Mouse (Mus musculus) heart, adult 2 months (tissue): ENCODE measurements at regions not wholly inside any gene's neighbourhood (a gene's known extent, or its start where the extent isn't known, plus 50 kb on each side); places are given as distances from the start of the nearest gene placed in this dataset.

ENCODE experiments used
- DNase-seq, 2 experiments: peaks; one replicate each; pipeline ENCODE4 v3.0.0; 2021
- H3K27ac ChIP-seq: fragments of 200-600 bp; 2 replicates; pipeline ENCODE4 v1.8.1; 2022
- H3K27me3 ChIP-seq: fragments of 200-500 bp; 2 replicates; pipeline ENCODE4 v1.6.1; 2012; ENCODE audit warnings: mild to moderate bottlenecking, low read length, inconsistent platforms, mixed read lengths; ENCODE audit not compliant: control insufficient read depth, insufficient read depth
- H3K36me3 ChIP-seq: fragments of 200-500 bp; 2 replicates; pipeline ENCODE4 v1.6.1; 2012; ENCODE audit warnings: low read length, inconsistent platforms; ENCODE audit not compliant: control insufficient read depth, insufficient read depth
- H3K4me1 ChIP-seq: fragments of 200-500 bp; 2 replicates; pipeline ENCODE4 v1.6.1; 2011; ENCODE audit warnings: low read length; ENCODE audit not compliant: control insufficient read depth, insufficient read depth
- H3K4me3 ChIP-seq: fragments of 200-600 bp; 2 replicates; pipeline ENCODE4 v1.8.1; 2022
- H3K79me2 ChIP-seq: fragments of 200-500 bp; replicated peaks from 2 replicates; pipeline ENCODE4 v1.6.1; 2012; ENCODE audit warnings: mild to moderate bottlenecking, inconsistent platforms, low read length, moderate library complexity, mixed read lengths; ENCODE audit not compliant: control insufficient read depth, insufficient read depth
- H3K9ac ChIP-seq: fragments of 200-500 bp; 2 replicates; pipeline ENCODE4 v1.6.1; 2012; ENCODE audit warnings: low read depth, mild to moderate bottlenecking, control low read depth, inconsistent platforms, low read length, mixed read lengths
- CTCF ChIP-seq: fragments of 200-600 bp; IDR thresholded peaks from 2 replicates; pipeline ENCODE4 v1.8.1; 2022; ENCODE audit warnings: antibody characterized with exemption, mild to moderate bottlenecking, moderate library complexity
- EP300 ChIP-seq: fragments of 200-500 bp; IDR thresholded peaks from 2 replicates; pipeline ENCODE4 v1.6.1; 2011; ENCODE audit warnings: low read depth, low read length, control low read depth; ENCODE audit not compliant: insufficient read depth
- POLR2A ChIP-seq: fragments of 200-500 bp; IDR thresholded peaks from 2 replicates; pipeline ENCODE4 v1.6.1; 2011; ENCODE audit warnings: mild to moderate bottlenecking, low read depth, low read length, control low read depth; ENCODE audit not compliant: insufficient read depth
- WGBS: fragments of 180-500 bp; shearing (Covaris S2); methylation state at CpG from one replicate; pipeline ENCODE4 v1.1.7; 2018; 5-methylcytosine and 5-hydroxymethylcytosine counted together
- intact Hi-C: fragments of 180-260 bp; cut with DNase I; formaldehyde crosslinking; loops from one replicate; pipeline ENCODE4 v1.15.1; 2025

DNA sequence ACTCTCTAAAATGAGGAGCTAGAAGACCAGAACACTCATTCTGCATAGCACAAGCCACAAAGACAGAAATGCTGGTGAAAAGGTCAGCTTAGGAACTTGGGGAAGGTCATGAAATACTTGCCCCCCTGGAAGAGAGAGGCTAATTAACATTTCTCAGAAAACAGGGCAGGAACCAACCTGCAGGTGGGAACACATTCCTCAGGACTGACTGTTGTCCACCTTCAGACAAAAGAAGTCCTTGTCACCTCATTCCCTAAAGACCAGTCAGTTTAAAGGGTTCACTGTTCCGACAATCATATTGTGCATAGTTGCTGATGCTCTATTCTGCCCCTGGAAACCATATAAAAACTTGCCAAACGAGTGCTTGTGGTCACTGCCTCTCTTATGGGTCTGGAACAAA is 333.6 kb upstream of the Ercc4 start:
- H3K36me3 ChIP-seq = no peaks in the 10 kb centered on the region
- H3K4me1 ChIP-seq = no peaks in the 10 kb centered on the region
- no peaks in the 10 kb centered on the region for H3K79me2 ChIP-seq
- intact Hi-C loops = no loop called here
- H3K9ac ChIP-seq = no peak overlapping the region
- DNase-seq = no peak
- H3K27ac ChIP-seq = no peak overlapping the region
- TF ChIP-seq CTCF (no peak), EP300 (no peak), POLR2A (no peak)
- WGBS = 70% methylated on average over 2 of the region's 2 CpGs
- no peaks in the 10 kb centered on the region for H3K27me3 ChIP-seq
- no peak overlapping the region for H3K4me3 ChIP-seq

DNA sequence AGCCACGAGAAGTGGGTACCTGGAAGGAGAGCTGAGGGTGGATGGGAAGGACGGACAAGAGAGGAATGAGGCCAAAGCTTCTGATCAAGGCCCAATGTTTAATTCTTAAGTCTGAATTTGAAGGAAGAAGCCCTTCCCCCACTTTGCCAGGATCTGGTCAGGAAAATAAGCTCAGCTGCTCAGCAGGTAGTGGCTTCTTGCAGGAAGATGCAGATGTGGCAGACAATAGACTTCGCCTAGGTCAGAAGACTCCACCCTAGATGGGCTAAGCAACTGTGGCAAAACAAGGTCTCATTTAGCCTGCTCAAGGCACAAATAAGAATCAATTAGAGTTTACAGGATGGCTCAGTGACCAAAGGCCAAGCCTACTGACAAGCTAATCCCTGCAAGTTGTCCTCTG is 330.4 kb upstream of the Ercc4 start:
- no peaks in the 10 kb centered on the region for H3K79me2 ChIP-seq
- H3K4me1 ChIP-seq = no peaks in the 10 kb centered on the region
- whole genome bisulfite sequencing = 73% methylated on average over 3 of the region's 3 CpGs
- no peak overlapping the region for H3K27ac ChIP-seq
- no peak overlapping the region for H3K4me3 ChIP-seq
- DNase-seq = no peak
- H3K36me3 ChIP-seq = no peaks in the 10 kb centered on the region
- TF ChIP-seq POLR2A (no peak), EP300 (no peak), CTCF (no peak)
- H3K27me3 ChIP-seq = no peaks in the 10 kb centered on the region
- intact Hi-C loops = no loop called here
- H3K9ac ChIP-seq = no peak overlapping the region

DNA sequence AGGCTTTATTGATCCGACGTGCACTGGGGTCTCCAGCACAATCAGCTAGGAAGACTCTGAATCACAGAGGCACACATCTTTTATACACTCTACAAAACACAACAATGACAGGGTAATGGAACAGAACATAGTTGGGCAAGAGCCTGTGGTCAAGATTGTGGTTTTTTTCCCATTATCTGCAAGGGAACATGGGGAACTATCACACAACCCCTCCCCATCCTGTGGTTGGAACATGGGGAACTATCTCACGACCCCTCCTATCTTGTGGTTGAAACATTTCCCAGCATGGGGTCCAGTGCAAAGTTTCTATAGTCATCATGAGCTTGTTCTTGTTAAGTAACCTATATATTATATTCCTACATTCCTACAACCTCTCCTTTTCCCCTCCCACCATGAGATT is 328.8 kb upstream of the Ercc4 start:
- H3K4me1 ChIP-seq = no peaks in the 10 kb centered on the region
- no peak overlapping the region for H3K4me3 ChIP-seq
- TF ChIP-seq EP300 (no peak), POLR2A (no peak), CTCF (no peak)
- no peak for DNase-seq
- no peaks in the 10 kb centered on the region for H3K27me3 ChIP-seq
- no peaks in the 10 kb centered on the region for H3K36me3 ChIP-seq
- 82% methylated on average over 3 of the region's 3 CpGs for WGBS
- no peak overlapping the region for H3K9ac ChIP-seq
- H3K79me2 ChIP-seq = no peaks in the 10 kb centered on the region
- H3K27ac ChIP-seq = no peak overlapping the region
- intact Hi-C loops = no loop called here

DNA sequence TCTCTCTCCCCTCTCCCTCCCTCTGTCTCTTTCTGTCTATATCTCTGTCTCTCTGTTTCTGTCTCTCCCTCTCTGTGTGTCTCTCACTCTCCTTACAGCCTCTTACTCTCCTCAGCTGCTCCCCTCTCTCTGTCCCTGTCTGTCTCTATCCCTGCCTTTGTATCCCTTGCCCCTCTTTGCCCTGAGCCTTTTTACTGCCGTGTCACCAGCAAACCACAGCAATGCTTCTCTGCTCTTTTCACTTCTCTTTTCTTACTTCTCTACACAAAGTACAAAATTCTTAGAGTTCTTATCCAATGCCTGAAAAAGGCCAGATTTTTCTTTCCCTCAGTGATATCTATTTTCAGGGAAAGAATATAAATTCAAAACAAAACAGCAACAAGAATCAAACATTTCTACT is 323.7 kb upstream of the Ercc4 start:
- no peaks in the 10 kb centered on the region for H3K27me3 ChIP-seq
- no peak overlapping the region for H3K9ac ChIP-seq
- no peak overlapping the region for H3K4me3 ChIP-seq
- intact Hi-C loops = no loop called here
- no peaks in the 10 kb centered on the region for H3K79me2 ChIP-seq
- DNase-seq = no peak
- H3K27ac ChIP-seq = no peak overlapping the region
- no peaks in the 10 kb centered on the region for H3K36me3 ChIP-seq
- H3K4me1 ChIP-seq = no peaks in the 10 kb centered on the region
- WGBS = 63% methylated on average over 1 of the region's 1 CpGs
- TF ChIP-seq POLR2A (no peak), EP300 (no peak), CTCF (no peak)

DNA sequence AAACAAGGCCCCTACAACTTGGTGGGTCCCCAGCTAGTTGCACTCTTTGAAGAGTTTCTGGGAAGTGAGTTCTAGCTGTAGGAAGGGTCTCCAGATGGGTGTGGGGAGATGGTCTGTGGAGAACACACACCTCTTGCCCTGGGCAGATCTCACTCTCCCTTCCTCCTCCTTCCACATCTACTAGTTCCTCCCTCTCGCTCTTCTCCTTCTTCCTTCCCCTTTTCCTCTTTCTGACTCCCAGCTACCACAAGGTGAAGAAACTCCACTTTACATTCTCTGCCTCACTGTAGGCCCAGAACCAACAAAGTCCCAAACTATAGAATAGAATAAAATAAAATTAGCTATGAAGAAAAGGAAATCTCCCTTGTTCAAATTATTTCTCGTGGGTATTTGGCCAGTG is 311.0 kb upstream of the Ercc4 start:
- Histone ChIP-seq H3K27ac (no peak overlapping the region), H3K4me1 (no peaks in the 10 kb centered on the region), H3K9ac (no peak overlapping the region), H3K4me3 (no peak overlapping the region), H3K79me2 (no peaks in the 10 kb centered on the region), H3K36me3 (no peaks in the 10 kb centered on the region), H3K27me3 (no peaks in the 10 kb centered on the region)
- intact Hi-C loops = no loop called here
- no peak for TF ChIP-seq CTCF
- TF ChIP-seq POLR2A = no peak
- no peak for TF ChIP-seq EP300
- no peak for DNase-seq
- WGBS = 53% methylated on average over 2 of the region's 2 CpGs

DNA sequence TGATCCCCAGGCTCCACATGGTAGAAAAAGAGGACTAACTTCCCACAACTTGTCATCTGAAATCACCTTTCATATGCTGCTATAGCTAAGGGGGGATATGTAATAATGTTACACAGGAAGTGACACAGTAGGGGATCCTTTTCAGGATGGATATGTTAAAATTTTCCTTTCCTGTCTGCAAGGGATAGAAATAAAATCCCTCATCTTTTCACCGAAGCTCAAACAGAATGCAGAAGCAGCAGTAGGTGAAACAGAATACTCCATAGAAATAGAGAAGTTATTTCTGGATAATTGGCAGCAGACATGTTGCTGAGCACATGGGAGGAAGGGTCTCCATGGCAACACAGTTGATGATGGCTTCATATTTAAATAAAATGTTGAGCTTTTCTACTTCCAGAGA is 309.3 kb upstream of the Ercc4 start:
- WGBS = 63% methylated on average over 1 of the region's 1 CpGs
- no peaks in the 10 kb centered on the region for H3K4me1 ChIP-seq
- H3K4me3 ChIP-seq = no peak overlapping the region
- no peak for DNase-seq
- no peaks in the 10 kb centered on the region for H3K27me3 ChIP-seq
- TF ChIP-seq CTCF (no peak), EP300 (no peak), POLR2A (no peak)
- H3K9ac ChIP-seq = no peak overlapping the region
- no peaks in the 10 kb centered on the region for H3K36me3 ChIP-seq
- no peak overlapping the region for H3K27ac ChIP-seq
- intact Hi-C loops = no loop called here
- no peaks in the 10 kb centered on the region for H3K79me2 ChIP-seq
